8 mouse cellular contexts compared by ENCODE assay signal in the genomic region with DNA sequence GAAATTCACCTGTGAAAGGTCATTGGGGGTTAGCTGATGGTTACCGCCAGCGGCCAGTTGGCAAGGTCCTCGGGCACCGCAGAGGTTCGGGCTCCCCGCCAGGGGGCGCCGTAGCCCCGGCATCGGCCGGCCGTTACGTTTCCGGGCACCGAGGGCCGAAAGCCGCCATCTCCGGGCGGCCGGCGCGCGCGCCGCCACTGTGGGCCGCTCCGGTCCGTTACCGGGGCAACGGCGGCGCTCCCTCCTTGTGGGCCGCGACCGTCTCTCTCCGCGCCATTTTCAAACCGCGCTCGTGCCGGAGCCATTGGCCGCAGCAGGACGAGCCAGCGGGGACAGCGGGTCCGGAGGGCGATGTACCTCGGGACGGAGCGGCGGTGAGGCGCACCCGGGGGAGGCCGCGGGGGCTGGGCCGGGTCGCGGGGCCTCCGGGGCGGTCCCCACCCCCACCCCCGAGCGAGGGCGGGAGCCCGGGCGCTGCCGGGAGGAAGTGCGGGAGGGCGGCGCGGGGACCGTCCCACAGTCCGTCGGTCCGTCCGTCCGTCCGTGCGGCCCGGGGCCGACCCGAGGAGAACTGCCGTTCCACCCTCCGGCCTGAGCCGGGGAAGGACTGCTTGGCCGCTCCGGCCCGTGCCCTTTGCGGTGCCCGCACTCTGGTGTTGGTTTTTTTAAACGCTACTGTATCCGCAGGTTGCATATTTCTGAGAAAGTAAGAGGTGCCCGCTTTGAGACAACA. TPM values are rescaled to one million over a fixed set of nuclear protein-coding genes. Genes with fewer than 3 reads are reported as not detected.
DNase-seq lines count a peak whose midpoint lies in the region; ATAC-seq and TF ChIP-seq lines count a peak whose summit lies in the region.

A gene (plus strand): TSS at position 148 of the 733 bp plus-strand sequence.

- peak; percentile 64 for TF ChIP-seq RAD21 in CH12.LX (IDR thresholded peaks at IDR 0.05; ENCODE audit: low read depth, low read length)

- in situ Hi-C loops in CH12.LX (cut with MboI; ENCODE audit: low pct_ligation_motif_present, low pct_unique_long_range_greater_than_20kb, low sequenced_read_pairs): loop anchor here (25.0 kb wide), 1 partner anchor 249 kb away; no protein-coding TSS in a partner anchor

- peak; percentile 96 for ATAC-seq in heart, embryonic 15.5 days (replicated peaks; ENCODE audit: insufficient number of reproducible peaks, insufficient read depth, low FRiP score, low read depth)
- ATAC-seq in liver, embryonic 15.5 days (ENCODE audit: insufficient read depth): peak; percentile 99
- ATAC-seq in neural tube, embryonic 11.5 days (ENCODE audit: insufficient read depth, low FRiP score, low TSS enrichment): peak; percentile 98
- ATAC-seq in stomach, embryonic 16.5 days (ENCODE audit: insufficient read depth, low FRiP score): peak; percentile 98

- under 1% methylated on average over 92 of the region's 92 CpGs for WGBS in forebrain, embryonic 10.5 days
- under 1% methylated on average over 92 of the region's 92 CpGs for WGBS in heart, embryonic 15.5 days
- WGBS in liver, embryonic 15.5 days (ENCODE audit: insufficient replicate concordance): under 1% methylated on average over 92 of the region's 92 CpGs
- WGBS in neural tube, embryonic 11.5 days: under 1% methylated on average over 92 of the region's 92 CpGs
- WGBS in stomach, embryonic 16.5 days: under 1% methylated on average over 91 of the region's 92 CpGs

- dilution Hi-C loops in CH12.LX (cut with MboI; ENCODE audit: extremely low pct_ligation_motif_present, extremely low pct_unique_long_range_greater_than_20kb, low sequenced_read_pairs): no loop called here

- TF ChIP-seq POLR2A in CH12.LX (IDR thresholded peaks at IDR 0.05; ENCODE audit: low read depth, low read length): peak; percentile 61

- peak within 1 kb of the TSS; percentile 87 for H3K27ac ChIP-seq in CH12.LX (ENCODE audit: insufficient read depth, low read depth)
- H3K27ac ChIP-seq in forebrain, embryonic 10.5 days: peak within 1 kb of the TSS; percentile 98
- H3K27ac ChIP-seq in heart, embryonic 15.5 days: peak within 1 kb of the TSS; percentile 85
- H3K27ac ChIP-seq in liver, embryonic 15.5 days (replicated peaks): peak within 1 kb of the TSS; percentile 91
- peak within 1 kb of the TSS; percentile 72 for H3K27ac ChIP-seq in neural tube, embryonic 11.5 days (ENCODE audit: low read depth, low read length)
- peak within 1 kb of the TSS; percentile 90 for H3K27ac ChIP-seq in stomach, embryonic 16.5 days (ENCODE audit: low read length)

- H3K27me3 ChIP-seq in CH12.LX (replicated peaks): no peaks in the 10 kb centered on the region
- H3K27me3 ChIP-seq in forebrain, embryonic 10.5 days (ENCODE audit: poor library complexity, severe bottlenecking): no peaks in the 10 kb centered on the region
- H3K27me3 ChIP-seq in heart, embryonic 15.5 days: no peaks in the 10 kb centered on the region
- H3K27me3 ChIP-seq in liver, embryonic 15.5 days: no peaks in the 10 kb centered on the region
- no peaks in the 10 kb centered on the region for H3K27me3 ChIP-seq in neural tube, embryonic 11.5 days (ENCODE audit: control insufficient read depth, insufficient read depth, low read length)
- no peaks in the 10 kb centered on the region for H3K27me3 ChIP-seq in stomach, embryonic 16.5 days (ENCODE audit: control insufficient read depth, insufficient read depth, low read length)

- DNase-seq in CH12.LX (ENCODE audit: extremely low read depth): peak; percentile 61
- peak; percentile 58 for DNase-seq in c-Kit-positive CD71-negative TER-119-negative erythroid progenitor cells, embryonic 14.5 days (ENCODE audit: low read depth)
- peak; percentile 89 for DNase-seq in forebrain, embryonic 10.5 days (ENCODE audit: extremely low spot score, low spot score)
- peak; percentile 92 to 95 for DNase-seq in kidney, postnatal 25 days
- DNase-seq in neural tube, embryonic 11.5 days (ENCODE audit: low spot score): peak; percentile 94

- no peak for TF ChIP-seq EP300 in CH12.LX (IDR thresholded peaks at IDR 0.05; ENCODE audit: low read length)

- H3K4me1 ChIP-seq in CH12.LX (ENCODE audit: control insufficient read depth in 1 of 2, insufficient read depth in 2 of 2): peaks cover 0 to 17% of the 10 kb centered on the region in 2 experiments; a peak in 2 of 4 replicates
- H3K4me1 ChIP-seq in forebrain, embryonic 10.5 days: peaks cover 17% of the 10 kb centered on the region
- peaks cover 7% of the 10 kb centered on the region for H3K4me1 ChIP-seq in heart, embryonic 15.5 days (replicated peaks)
- H3K4me1 ChIP-seq in liver, embryonic 15.5 days (replicated peaks): peaks cover 18% of the 10 kb centered on the region
- peaks cover 8% of the 10 kb centered on the region for H3K4me1 ChIP-seq in neural tube, embryonic 11.5 days (ENCODE audit: control insufficient read depth, insufficient read depth, low read length)
- H3K4me1 ChIP-seq in stomach, embryonic 16.5 days (ENCODE audit: control insufficient read depth, insufficient read depth, low read length): peaks cover 4% of the 10 kb centered on the region; the same call in 1 of the 2 replicates

- peak; percentile 36 to 84; a peak in 3 of 4 replicates for TF ChIP-seq CTCF in CH12.LX (conservative IDR thresholded peaks at IDR 0.05 in 1 of 2, IDR thresholded peaks at IDR 0.05 in 1 of 2; ENCODE audit: low read depth in 2 of 2, low read length in 2 of 2)

- H3K36me3 ChIP-seq in CH12.LX (replicated peaks in 1 of 2; ENCODE audit: control insufficient read depth in 1 of 2, insufficient read depth in 1 of 2, low read length in 1 of 2): peaks cover 13 to 25% of the 10 kb centered on the region in 2 experiments
- H3K36me3 ChIP-seq in forebrain, embryonic 10.5 days (replicated peaks): peaks cover 22% of the 10 kb centered on the region
- peaks cover 16% of the 10 kb centered on the region for H3K36me3 ChIP-seq in heart, embryonic 15.5 days
- H3K36me3 ChIP-seq in liver, embryonic 15.5 days (replicated peaks): peaks cover 17% of the 10 kb centered on the region
- H3K36me3 ChIP-seq in neural tube, embryonic 11.5 days (ENCODE audit: control insufficient read depth, insufficient read depth, low read length): peaks cover under 1% of the 10 kb centered on the region; the same call in 1 of the 2 replicates
- 0 out of 2 replicates have a peak, but pooled peaks cover 2% of the 10 kb centered on the region for H3K36me3 ChIP-seq in stomach, embryonic 16.5 days (ENCODE audit: control insufficient read depth, insufficient read depth, low read length)

- peaks cover 5% of the 10 kb centered on the region for H3K9me3 ChIP-seq in CH12.LX (replicated peaks; ENCODE audit: low read length)
- no peaks in the 10 kb centered on the region for H3K9me3 ChIP-seq in forebrain, embryonic 10.5 days
- no peaks in the 10 kb centered on the region for H3K9me3 ChIP-seq in heart, embryonic 15.5 days (replicated peaks)
- H3K9me3 ChIP-seq in liver, embryonic 15.5 days (replicated peaks): no peaks in the 10 kb centered on the region
- H3K9me3 ChIP-seq in neural tube, embryonic 11.5 days (ENCODE audit: control insufficient read depth, low read length): no peaks in the 10 kb centered on the region
- H3K9me3 ChIP-seq in stomach, embryonic 16.5 days (replicated peaks; ENCODE audit: control insufficient read depth, low read length): no peaks in the 10 kb centered on the region

- peak within 1 kb of the TSS; percentile 78 to 95 (median 92) for H3K4me3 ChIP-seq in CH12.LX (replicated peaks in 1 of 3; ENCODE audit: low read depth in 2 of 3, low read length in 2 of 3, poor library complexity in 1 of 3)
- H3K4me3 ChIP-seq in forebrain, embryonic 10.5 days: peak within 1 kb of the TSS; percentile 89
- H3K4me3 ChIP-seq in heart, embryonic 15.5 days: peak within 1 kb of the TSS; percentile 82
- H3K4me3 ChIP-seq in liver, embryonic 15.5 days (replicated peaks): peak within 1 kb of the TSS; percentile 98
- peak within 1 kb of the TSS; percentile 89 for H3K4me3 ChIP-seq in neural tube, embryonic 11.5 days (ENCODE audit: low read depth, low read length)
- H3K4me3 ChIP-seq in stomach, embryonic 16.5 days (replicated peaks; ENCODE audit: low read length): peak within 1 kb of the TSS; percentile 90

- H3K9ac ChIP-seq in CH12.LX (ENCODE audit: insufficient read depth, low read depth): peak within 1 kb of the TSS; percentile 90
- H3K9ac ChIP-seq in heart, embryonic 15.5 days: peak within 1 kb of the TSS; percentile 82
- H3K9ac ChIP-seq in liver, embryonic 15.5 days: peak within 1 kb of the TSS; percentile 90
- peak within 1 kb of the TSS; percentile 87 for H3K9ac ChIP-seq in neural tube, embryonic 11.5 days (ENCODE audit: low read length)
- peak within 1 kb of the TSS; percentile 95 for H3K9ac ChIP-seq in stomach, embryonic 16.5 days (ENCODE audit: low read length)

- no peaks in the 10 kb centered on the region; the same call in 1 of the 2 replicates for H3K79me2 ChIP-seq in CH12.LX (replicated peaks; ENCODE audit: control insufficient read depth, extremely low read depth, insufficient read depth, poor library complexity, severe bottlenecking)

- H3K4me2 ChIP-seq in CH12.LX (ENCODE audit: insufficient read depth, low read depth, poor library complexity, severe bottlenecking): peak within 1 kb of the TSS; percentile 99
- H3K4me2 ChIP-seq in heart, embryonic 15.5 days: peak within 1 kb of the TSS; percentile 71
- H3K4me2 ChIP-seq in liver, embryonic 15.5 days: peak within 1 kb of the TSS; percentile 81
- peak within 1 kb of the TSS; percentile 67 for H3K4me2 ChIP-seq in neural tube, embryonic 11.5 days (ENCODE audit: low read depth)
- H3K4me2 ChIP-seq in stomach, embryonic 16.5 days (ENCODE audit: low read depth, low read length): peak within 1 kb of the TSS; percentile 81

TF ChIP-seq in CH12.LX, 34 proteins besides CTCF, POLR2A, EP300 and RAD21 (continues in another document):
- TF ChIP-seq MAFK (IDR thresholded peaks at IDR 0.05; ENCODE audit: insufficient replicate concordance, low read length): no peak
- TF ChIP-seq RCOR1 (conservative IDR thresholded peaks at IDR 0.05; ENCODE audit: low read depth, low read length): no peak
- TF ChIP-seq TBP (conservative IDR thresholded peaks at IDR 0.05; ENCODE audit: low read depth, low read length): 0 out of 2 replicates have a peak, but pooled peaks have one; percentile 22
- no peak for TF ChIP-seq CHD1 (IDR thresholded peaks at IDR 0.05; ENCODE audit: low read depth, low read length)
- no peak for TF ChIP-seq NELFE (IDR thresholded peaks at IDR 0.05; ENCODE audit: low read depth, low read length)
- TF ChIP-seq CHD2 (IDR thresholded peaks at IDR 0.05; ENCODE audit: low read length): peak; percentile 56

RNA-seq across cellular contexts. Expression of the gene that starts here (rescaled TPM):
- 8.0 and 10.3 TPM in 2 replicates for total RNA-seq in CH12.LX (2012; rRNA removed)
- total RNA-seq in CH12.LX (2014; rRNA removed): 11.9 and 12.1 TPM in 2 replicates
- polyA plus RNA-seq in CH12.LX (2012; ENCODE audit: insufficient read length, low read depth): 11.7 and 12.0 TPM in 2 replicates
- 10.8 and 12.2 TPM in 2 replicates for polyA plus RNA-seq in forebrain, embryonic 10.5 days (2016; fragmentation: Nextera tagmentation; extraction: Ambion mirVana)
- polyA plus RNA-seq in heart, embryonic 15.5 days (2015; fragmentation: Nextera tagmentation; extraction: Ambion mirVana): 4.2 and 5.1 TPM in 2 replicates
- 3.9 and 4.1 TPM in 2 replicates for polyA plus RNA-seq in liver, embryonic 15.5 days (2015; fragmentation: Nextera tagmentation; extraction: Ambion mirVana)
- 9.3 and 10.7 TPM in 2 replicates for polyA plus RNA-seq in neural tube, embryonic 11.5 days (2014; fragmentation: Nextera tagmentation; extraction: Ambion mirVana)
- 5.1 and 5.3 TPM in 2 replicates for polyA plus RNA-seq in stomach, embryonic 16.5 days (2015; fragmentation: Nextera tagmentation; extraction: Ambion mirVana)

Comparison
In these comparisons a context has a peak if more than half of its experiments do, and no peak if none do; other contexts are left out.
1. Peak in every context shown above with its lines: DNase-seq, ATAC-seq, H3K4me3 ChIP-seq and H3K27ac ChIP-seq.